Mouse (Mus musculus): ENCODE data around the gene Vcp. TPM values are rescaled to one million over a fixed set of nuclear protein-coding genes. Genes with fewer than 3 reads are reported as not detected.

Vcp gene
- polyA plus RNA-seq, 1 experiment from 2014 or later = 560 TPM

DNA sequence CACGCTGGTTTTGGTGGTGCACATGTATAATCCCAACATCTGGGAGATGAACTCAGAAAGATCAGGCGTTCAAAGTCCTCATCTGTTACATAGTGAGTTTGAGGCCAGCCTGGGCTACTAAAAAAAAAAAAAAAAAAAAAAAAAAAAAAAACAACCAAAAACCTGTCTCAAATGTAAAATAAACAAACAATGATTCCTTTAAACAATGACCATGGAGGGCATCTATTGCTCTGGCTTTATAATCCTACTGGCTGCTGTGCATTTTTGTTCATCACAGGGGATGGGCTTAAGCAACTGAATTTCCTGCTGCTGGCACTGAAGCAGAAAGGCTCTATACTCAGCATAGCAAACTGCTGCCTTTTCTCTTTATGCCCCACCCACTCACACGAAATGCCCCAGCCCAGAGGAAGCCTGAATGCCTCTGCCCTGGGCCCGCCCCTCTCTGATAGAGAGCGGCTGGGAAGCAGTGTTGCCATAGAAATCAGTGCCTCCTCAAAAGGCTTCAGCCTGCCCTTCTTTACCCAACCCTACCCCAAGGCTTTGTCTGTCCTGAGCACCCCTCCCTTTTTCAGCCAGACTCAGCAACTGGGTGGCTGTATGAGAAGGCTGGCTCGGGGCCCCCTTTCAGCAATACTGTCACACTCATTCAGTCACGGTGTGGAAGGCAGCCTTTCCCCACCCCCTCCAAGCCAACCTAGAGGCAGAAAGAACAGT, 43.5 kb upstream of the Vcp start:
- ATAC-seq (ENCODE audit: insufficient read depth) = peak; percentile 14; the same call in 1 of the 2 replicates

DNA sequence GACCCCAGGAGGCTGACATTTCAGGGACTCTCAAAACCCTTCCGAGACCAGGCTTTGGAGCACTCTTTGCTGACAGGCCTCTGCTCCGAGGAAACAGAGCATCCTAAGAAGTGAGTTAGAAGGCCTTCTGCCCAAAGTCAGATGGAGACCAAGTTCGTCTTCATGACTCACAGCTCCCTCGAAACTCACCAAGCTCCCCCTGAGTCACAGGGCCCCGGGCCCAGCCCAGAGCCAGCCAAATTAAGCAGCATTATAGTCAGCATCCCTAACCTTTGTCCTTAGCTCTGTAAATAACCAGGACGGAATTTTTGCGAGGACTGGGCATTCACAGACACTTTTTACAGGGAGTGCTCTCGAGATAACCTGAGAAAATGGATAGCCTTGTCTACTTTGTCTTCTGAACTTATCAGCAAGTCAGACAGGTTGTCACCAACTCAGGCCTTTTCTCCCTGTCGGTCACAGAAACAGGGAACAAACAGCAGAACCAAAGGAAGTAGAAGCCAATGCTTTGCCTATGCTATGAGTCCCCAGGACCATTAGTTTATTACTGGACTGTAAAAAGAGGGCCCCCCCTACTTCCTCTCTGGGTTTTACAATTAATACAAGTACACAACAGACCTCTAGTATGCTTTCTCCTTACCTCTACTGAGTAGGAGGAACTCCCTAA, 40.7 kb upstream of the Vcp start:
- TF ChIP-seq CTCF (IDR thresholded peaks at IDR 0.05; ENCODE audit: low read depth) = no peak
- Histone ChIP-seq H3K9ac (no peak overlapping the region), H3K4me2 (no peak overlapping the region), H3K4me3 (ENCODE audit: low read depth, low read length) (no peak overlapping the region), H3K27me3 (ENCODE audit: insufficient read depth, low read length) (no peaks in the 10 kb centered on the region), H3K36me3 (ENCODE audit: insufficient read depth) (peaks cover 9% of the 10 kb centered on the region), H3K9me3 (ENCODE audit: low read depth, low read length) (no peaks in the 10 kb centered on the region), H3K27ac (ENCODE audit: low read depth) (no peak overlapping the region; the same call in 1 of the 2 replicates), H3K4me1 (ENCODE audit: insufficient read depth) (peaks cover 11% of the 10 kb centered on the region)
- no peak for DNase-seq
- 60% methylated on average over 9 of the region's 9 CpGs for WGBS
- no peak for ATAC-seq (ENCODE audit: insufficient read depth)

More for the DNA sequence above, 43.5 kb upstream of the Vcp start:
- no peaks in the 10 kb centered on the region for H3K36me3 ChIP-seq (ENCODE audit: insufficient read depth)
- peaks cover 11% of the 10 kb centered on the region for H3K4me1 ChIP-seq (ENCODE audit: insufficient read depth)
- peak overlapping the region; percentile 61 for H3K27ac ChIP-seq (ENCODE audit: low read depth)
- no peaks in the 10 kb centered on the region for H3K27me3 ChIP-seq (ENCODE audit: insufficient read depth, low read length)
- 20% methylated on average over 7 of the region's 7 CpGs for WGBS
- no peak overlapping the region for H3K4me3 ChIP-seq (ENCODE audit: low read depth, low read length)
- H3K4me2 ChIP-seq = peak overlapping the region; percentile 76
- no peaks in the 10 kb centered on the region for H3K9me3 ChIP-seq (ENCODE audit: low read depth, low read length)
- DNase-seq = peak; percentile 85
- H3K9ac ChIP-seq = no peak overlapping the region
- no peak for TF ChIP-seq CTCF (IDR thresholded peaks at IDR 0.05; ENCODE audit: low read depth)

DNA sequence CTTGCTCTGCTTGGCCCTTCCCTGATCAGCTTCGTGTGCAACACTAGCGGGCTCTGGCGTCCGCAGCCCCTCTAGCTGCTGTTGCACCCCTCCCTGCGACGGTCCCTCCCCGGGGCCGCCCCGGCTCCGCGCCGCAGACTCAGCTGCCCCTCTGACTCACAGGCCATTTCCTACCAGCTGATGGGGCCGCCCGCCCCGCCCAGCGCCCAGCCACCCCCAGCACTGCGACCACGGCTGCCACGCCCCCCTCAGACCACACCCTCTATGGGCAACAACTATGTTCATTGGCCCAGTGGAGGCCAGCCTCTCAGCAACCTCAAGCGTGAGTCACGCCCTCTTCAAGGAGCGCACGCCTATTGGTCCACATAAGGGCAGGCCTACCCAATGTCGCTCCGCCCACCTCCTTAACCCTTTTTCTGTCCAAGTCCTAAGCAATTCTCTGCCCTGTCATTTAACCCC, 39.8 kb upstream of the Vcp start:
- peak; percentile 97 for ATAC-seq (ENCODE audit: insufficient read depth)

DNA sequence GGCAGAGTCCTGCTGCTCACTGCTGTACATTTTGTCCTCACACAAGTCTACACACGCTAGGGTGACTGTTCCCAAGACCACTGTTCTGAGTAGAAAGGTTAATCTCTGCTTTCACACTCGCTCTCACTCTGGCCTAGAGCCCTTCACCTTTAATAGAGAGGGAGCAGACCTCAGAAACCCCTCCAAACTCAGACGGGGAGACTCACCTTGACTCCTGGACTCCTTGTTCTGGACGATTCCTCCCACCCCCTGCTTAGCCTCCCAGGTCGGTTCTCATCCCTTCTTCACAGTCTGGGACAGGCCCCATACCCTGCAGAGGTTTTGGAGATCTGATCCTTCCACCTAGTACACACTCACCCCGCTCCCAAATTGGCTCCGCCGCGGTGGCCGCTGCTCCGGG, 39.3 kb upstream of the Vcp start:
- H3K27ac ChIP-seq (ENCODE audit: low read depth) = peak overlapping the region; percentile 44
- H3K4me1 ChIP-seq (ENCODE audit: insufficient read depth) = peaks cover 6% of the 10 kb centered on the region
- no peak for TF ChIP-seq CTCF (IDR thresholded peaks at IDR 0.05; ENCODE audit: low read depth)
- no peaks in the 10 kb centered on the region for H3K9me3 ChIP-seq (ENCODE audit: low read depth, low read length)
- no peaks in the 10 kb centered on the region for H3K27me3 ChIP-seq (ENCODE audit: insufficient read depth, low read length)
- peak overlapping the region; percentile 80 for H3K9ac ChIP-seq
- ATAC-seq (ENCODE audit: insufficient read depth) (no peak; the same call in 1 of the 2 replicates), DNase-seq (no peak)
- WGBS = 4% methylated on average over 11 of the region's 11 CpGs
- H3K36me3 ChIP-seq (ENCODE audit: insufficient read depth) = peaks cover 16% of the 10 kb centered on the region
- H3K4me2 ChIP-seq = peak overlapping the region; percentile 81
- peak overlapping the region; percentile 63 for H3K4me3 ChIP-seq (ENCODE audit: low read depth, low read length)

More for the DNA sequence above, 39.8 kb upstream of the Vcp start:
- peaks cover 12% of the 10 kb centered on the region for H3K36me3 ChIP-seq (ENCODE audit: insufficient read depth)
- peaks cover 11% of the 10 kb centered on the region for H3K4me1 ChIP-seq (ENCODE audit: insufficient read depth)
- peak overlapping the region; percentile 63 for H3K4me3 ChIP-seq (ENCODE audit: low read depth, low read length)
- no peak for TF ChIP-seq CTCF (IDR thresholded peaks at IDR 0.05; ENCODE audit: low read depth)
- peak overlapping the region; percentile 81 for H3K4me2 ChIP-seq
- no peaks in the 10 kb centered on the region for H3K27me3 ChIP-seq (ENCODE audit: insufficient read depth, low read length)
- H3K9me3 ChIP-seq (ENCODE audit: low read depth, low read length) = no peaks in the 10 kb centered on the region
- peak; percentile 98 for DNase-seq
- peak overlapping the region; percentile 80 for H3K9ac ChIP-seq
- peak overlapping the region; percentile 44 for H3K27ac ChIP-seq (ENCODE audit: low read depth)
- under 1% methylated on average over 25 of the region's 25 CpGs for WGBS

DNA sequence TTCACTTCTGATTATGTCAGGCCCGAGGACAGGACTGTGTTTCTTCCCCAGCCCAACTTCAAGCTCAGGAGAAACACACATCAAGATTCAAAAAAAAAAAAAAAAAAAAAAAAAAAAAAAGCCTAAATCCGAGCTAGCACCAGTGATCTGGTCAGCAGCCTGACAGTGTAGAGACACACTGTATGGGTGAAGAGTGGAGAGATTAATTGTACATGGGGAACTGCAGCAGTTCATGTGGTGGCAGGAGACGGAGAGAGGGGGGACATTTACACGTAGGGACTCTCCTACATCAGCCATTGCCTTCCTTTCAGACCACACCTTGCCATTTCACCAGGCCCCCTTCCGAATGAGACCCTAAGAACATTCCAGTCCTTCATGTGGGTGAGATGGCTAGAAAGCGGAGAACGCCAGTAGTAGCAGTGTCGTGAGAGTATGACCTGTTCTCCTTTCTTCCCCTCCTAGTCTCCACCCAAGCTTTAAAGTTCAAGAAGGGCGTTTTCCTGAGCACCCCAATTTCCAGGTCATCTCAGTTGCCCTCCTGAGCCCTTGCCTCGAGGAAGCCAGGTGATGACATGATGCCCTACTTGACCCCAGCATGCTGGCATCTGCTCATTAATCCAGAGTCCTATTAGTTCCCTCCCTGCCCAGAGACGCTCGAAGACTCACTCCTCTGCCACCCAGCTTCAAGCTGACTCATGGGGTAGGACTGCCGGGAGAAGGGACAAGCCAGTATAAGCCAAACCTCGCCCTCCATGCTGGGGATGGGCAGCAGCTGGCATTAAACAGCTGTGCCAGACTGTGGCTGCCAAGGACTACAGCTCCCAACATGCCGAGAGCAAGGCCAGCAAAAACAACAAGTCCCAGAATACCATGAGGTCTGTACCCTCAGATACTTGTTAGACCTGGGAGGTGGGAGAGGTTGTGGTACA, 38.5 kb upstream of the Vcp start:
- peak; percentile 27 for DNase-seq
- Histone ChIP-seq H3K4me2 (peak overlapping the region; percentile 81), H3K9me3 (ENCODE audit: low read depth, low read length) (no peaks in the 10 kb centered on the region), H3K9ac (peak overlapping the region; percentile 80), H3K4me1 (ENCODE audit: insufficient read depth) (peaks cover 5% of the 10 kb centered on the region; the same call in 1 of the 2 replicates), H3K27ac (ENCODE audit: low read depth) (peak overlapping the region; percentile 19; the same call in 1 of the 2 replicates), H3K27me3 (ENCODE audit: insufficient read depth, low read length) (no peaks in the 10 kb centered on the region), H3K4me3 (ENCODE audit: low read depth, low read length) (peak overlapping the region; percentile 63), H3K36me3 (ENCODE audit: insufficient read depth) (peaks cover 22% of the 10 kb centered on the region)
- WGBS = 49% methylated on average over 15 of the region's 15 CpGs
- no peak for ATAC-seq (ENCODE audit: insufficient read depth)
- no peak for TF ChIP-seq CTCF (IDR thresholded peaks at IDR 0.05; ENCODE audit: low read depth)

DNA sequence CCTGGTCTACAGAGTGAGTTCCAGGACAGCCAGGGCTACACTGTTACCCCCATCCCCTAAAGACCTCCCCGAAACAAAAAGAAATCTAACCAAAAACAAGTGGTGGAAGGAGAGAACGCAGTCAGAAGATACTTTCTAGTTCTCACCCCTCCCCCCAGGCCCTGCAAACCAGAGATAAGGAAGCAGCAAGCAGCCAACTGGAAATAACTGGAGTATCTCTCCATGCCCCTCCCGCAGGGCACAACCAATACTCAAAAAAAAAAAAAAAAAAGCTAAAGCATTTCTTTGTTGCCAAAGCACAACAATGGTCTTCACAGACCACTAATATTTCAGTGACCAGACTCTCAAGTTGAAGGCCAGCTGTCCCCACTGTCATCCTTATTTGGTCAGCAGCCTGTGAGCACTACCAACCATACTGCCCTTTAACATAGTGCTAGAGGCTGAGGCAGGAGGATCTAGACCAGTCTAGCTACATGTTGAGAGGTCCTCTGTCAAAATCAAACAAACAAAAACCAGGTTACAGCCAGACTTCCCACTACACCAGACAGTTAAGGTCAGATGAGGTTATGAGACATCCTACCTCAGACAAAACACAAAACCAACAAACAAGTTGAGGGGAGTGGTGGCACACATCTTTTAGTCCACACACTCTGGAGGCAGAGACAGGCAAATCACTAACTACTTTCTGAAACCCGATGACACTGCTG, 37.7 kb upstream of the Vcp start:
- H3K4me1 ChIP-seq (ENCODE audit: insufficient read depth) = peaks cover 5% of the 10 kb centered on the region; the same call in 1 of the 2 replicates
- H3K27ac ChIP-seq (ENCODE audit: low read depth) = peak overlapping the region; percentile 7; the same call in 1 of the 2 replicates
- peak overlapping the region; percentile 81; the same call in 1 of the 2 replicates for H3K4me2 ChIP-seq
- H3K4me3 ChIP-seq (ENCODE audit: low read depth, low read length) = no peak overlapping the region; the same call in 1 of the 2 replicates
- no peak for DNase-seq
- H3K27me3 ChIP-seq (ENCODE audit: insufficient read depth, low read length) = no peaks in the 10 kb centered on the region
- ATAC-seq (ENCODE audit: insufficient read depth) = no peak
- no peak overlapping the region for H3K9ac ChIP-seq
- TF ChIP-seq CTCF (IDR thresholded peaks at IDR 0.05; ENCODE audit: low read depth) = no peak
- 47% methylated on average over 4 of the region's 4 CpGs for WGBS
- no peaks in the 10 kb centered on the region for H3K9me3 ChIP-seq (ENCODE audit: low read depth, low read length)
- H3K36me3 ChIP-seq (ENCODE audit: insufficient read depth) = peaks cover 29% of the 10 kb centered on the region
